Mouse (Mus musculus): ENCODE measurements around the gene Uchl1.

The Uchl1 gene

GRCm38 (mm10) chr5:66710445-66711019 is 34.6 kb downstream of the Uchl1 start:
- DNase-seq (ENCODE audit: low read depth, low spot score), result no peak

GRCm38 (mm10) chr5:66712801-66713200 is 36.9 kb downstream of the Uchl1 start:
- no peak for DNase-seq (ENCODE audit: low read depth, low spot score)

GRCm38 (mm10) chr5:66715498-66715931 is 39.6 kb downstream of the Uchl1 start:
- DNase-seq (ENCODE audit: low read depth, low spot score), result no peak

- no peak for DNase-seq (ENCODE audit: low read depth, low spot score)
Measured at GRCm38 (mm10) chr5:66717931-66718330, 42.0 kb downstream of the Uchl1 start.

- DNase-seq (ENCODE audit: low read depth, low spot score), result no peak
Measured at GRCm38 (mm10) chr5:66718413-66718812, 42.5 kb downstream of the Uchl1 start.

- DNase-seq (ENCODE audit: low read depth, low spot score), result no peak
Measured at GRCm38 (mm10) chr5:66718880-66719279, 43.0 kb downstream of the Uchl1 start.

- DNase-seq (ENCODE audit: low read depth, low spot score), result no peak
Measured at GRCm38 (mm10) chr5:66720921-66721320, 45.0 kb downstream of the Uchl1 start.

GRCm38 (mm10) chr5:66722586-66722985 is 46.7 kb downstream of the Uchl1 start:
- DNase-seq (ENCODE audit: low read depth, low spot score), result no peak

- DNase-seq (ENCODE audit: low read depth, low spot score), result no peak
Measured at GRCm38 (mm10) chr5:66723037-66723436, 47.1 kb downstream of the Uchl1 start.

GRCm38 (mm10) chr5:66723626-66724025 is 47.7 kb downstream of the Uchl1 start:
- no peak for DNase-seq (ENCODE audit: low read depth, low spot score)

GRCm38 (mm10) chr5:66729306-66729705 is 53.4 kb downstream of the Uchl1 start:
- no peak for DNase-seq (ENCODE audit: low read depth, low spot score)

GRCm38 (mm10) chr5:66730621-66731301 is 54.9 kb downstream of the Uchl1 start:
- no peak for DNase-seq (ENCODE audit: low read depth, low spot score)

GRCm38 (mm10) chr5:66731302-66731697 is 55.4 kb downstream of the Uchl1 start:
- no peak for DNase-seq (ENCODE audit: low read depth, low spot score)

- DNase-seq (ENCODE audit: low read depth, low spot score), result no peak
Measured at GRCm38 (mm10) chr5:66733556-66733955, 57.7 kb downstream of the Uchl1 start.

All from WW6 (cell line).